Mouse (Mus musculus) thymus, adult 2 months (tissue): ENCODE results near the gene Epha7.

Source experiments
- CTCF ChIP-seq: fragments of 200-500 bp; IDR thresholded peaks from 2 replicates; pipeline ENCODE4 v1.5.1; 2012; ENCODE audit warnings: mild to moderate bottlenecking, control low read depth, low read length, moderate library complexity, borderline replicate concordance; ENCODE audit not compliant: control insufficient read depth, poor library complexity, insufficient read depth; ENCODE audit errors: extremely low read depth
- POLR2A ChIP-seq: fragments of 200-500 bp; IDR thresholded peaks from 2 replicates; pipeline ENCODE4 v1.6.1; 2012; ENCODE audit warnings: mild to moderate bottlenecking, low read length, control low read depth, moderate library complexity; ENCODE audit not compliant: control insufficient read depth, poor library complexity, insufficient read depth; ENCODE audit errors: extremely low read depth

DNA sequence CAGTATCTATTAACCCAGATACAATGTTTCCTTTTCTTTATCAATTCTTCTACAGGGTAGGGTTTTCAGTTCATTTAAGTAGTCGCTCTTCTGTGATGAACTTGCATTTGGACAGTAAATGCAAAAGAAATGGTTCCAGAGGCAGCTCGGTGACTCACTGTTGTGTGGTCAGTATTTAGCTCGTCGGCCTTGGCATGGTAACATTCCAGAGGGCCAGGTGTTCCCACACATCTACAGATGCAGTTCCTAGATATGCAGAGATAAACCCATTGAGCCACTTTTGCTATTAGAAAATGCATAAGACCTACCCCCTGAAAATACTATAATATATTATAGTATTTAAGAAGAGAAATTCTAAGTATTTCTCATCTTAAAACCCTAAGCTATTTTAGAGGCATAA is 3.2 kb upstream of the Epha7 start:
- no peak for TF ChIP-seq POLR2A
- no peak for TF ChIP-seq CTCF
